Mouse (Mus musculus) T-helper 2 cell (primary cell): ENCODE measurements around the gene Lmo7.

Source experiments
- in situ Hi-C: fragments of 300-600 bp; cut with MboI, MseI; formaldehyde crosslinking; loops from one replicate; pipeline ENCODE4 v1.15.1; 2025; ENCODE audit warnings: high pct_unique_total_duplicates

The Lmo7 gene

DNA sequence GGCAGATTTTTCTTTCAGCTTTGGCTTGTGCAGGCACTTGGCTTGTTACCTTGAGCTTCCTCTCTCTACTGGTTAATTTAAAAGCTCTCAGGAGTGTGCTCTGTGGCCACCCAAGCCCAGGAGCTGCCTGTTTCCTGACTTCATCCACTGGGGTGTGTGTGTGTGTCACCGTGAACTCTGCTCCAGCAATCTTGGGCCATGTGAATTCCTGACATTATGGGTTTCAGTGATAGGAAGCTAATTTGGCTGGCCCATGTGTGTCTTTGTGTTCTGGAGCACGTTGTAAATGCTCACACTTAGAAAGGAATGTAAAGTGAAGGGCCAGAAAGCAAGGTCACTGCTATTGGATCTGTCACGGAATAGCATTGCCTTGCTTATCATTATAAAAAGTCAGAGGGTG is 143.1 kb downstream of the Lmo7 start:
- in situ Hi-C loops: no loop called here

DNA sequence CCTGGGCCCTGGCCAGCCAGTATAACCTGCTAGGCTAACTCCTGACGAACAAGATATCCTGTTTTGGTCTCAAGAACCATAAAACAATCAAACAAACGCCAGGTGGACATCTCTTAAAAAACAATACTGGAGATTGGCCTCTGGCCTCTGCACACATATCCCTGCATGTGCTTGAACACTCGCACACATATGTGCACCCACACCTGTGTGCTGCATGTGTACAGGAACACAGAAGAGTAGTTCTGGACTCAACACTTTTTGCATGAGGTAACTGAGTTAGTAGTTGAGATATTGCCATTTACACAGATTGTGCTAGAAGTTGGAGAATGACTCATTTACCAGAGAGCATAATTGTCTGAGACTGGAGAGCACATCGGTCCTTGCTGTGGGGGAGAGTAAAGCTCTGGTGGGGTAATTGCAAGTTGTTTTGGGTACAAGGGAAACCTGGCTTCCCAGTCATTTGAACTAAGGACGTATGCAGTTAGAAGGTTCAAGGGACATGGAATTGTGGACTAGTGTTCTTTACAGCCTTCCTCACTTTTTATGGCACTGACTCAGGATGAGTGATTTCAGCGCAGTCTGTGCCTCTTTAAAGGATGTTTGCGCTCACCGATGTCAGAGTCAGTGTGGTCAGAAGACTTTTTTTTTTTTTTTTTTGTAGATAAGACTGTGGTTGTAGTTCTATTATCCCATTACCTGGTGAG is 148.7 kb downstream of the Lmo7 start:
- in situ Hi-C loops: no loop called here

DNA sequence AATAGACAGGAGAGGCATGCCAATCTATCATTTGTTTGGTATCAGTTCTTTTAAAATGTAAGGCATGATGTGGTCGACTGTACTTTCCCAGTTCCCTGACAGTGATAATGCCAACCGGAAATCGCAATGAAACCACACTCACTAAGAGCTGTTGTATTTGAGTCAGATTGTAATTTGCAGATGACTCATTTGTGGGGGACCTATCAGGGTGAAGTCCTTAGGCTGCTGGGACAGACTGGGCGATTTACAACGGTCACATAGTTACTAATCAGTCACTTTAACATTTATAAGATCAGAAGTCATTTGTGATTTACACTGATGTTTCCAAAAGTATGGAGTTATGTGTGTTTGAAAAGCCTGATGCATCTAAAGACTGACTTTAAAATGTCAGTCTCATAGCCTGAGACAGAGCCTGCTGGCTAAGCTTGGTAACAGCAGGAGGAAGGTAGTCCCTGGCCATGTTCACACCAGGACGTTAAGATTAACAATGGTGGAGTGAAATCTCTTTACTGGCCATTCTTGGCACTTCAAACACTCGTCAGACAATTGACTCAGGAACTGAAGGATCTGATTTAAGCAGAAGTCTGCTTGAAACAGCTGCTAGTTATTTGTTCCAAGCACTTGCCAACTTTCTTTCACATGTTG is 149.4 kb downstream of the Lmo7 start:
- in situ Hi-C loops: no loop called here

DNA sequence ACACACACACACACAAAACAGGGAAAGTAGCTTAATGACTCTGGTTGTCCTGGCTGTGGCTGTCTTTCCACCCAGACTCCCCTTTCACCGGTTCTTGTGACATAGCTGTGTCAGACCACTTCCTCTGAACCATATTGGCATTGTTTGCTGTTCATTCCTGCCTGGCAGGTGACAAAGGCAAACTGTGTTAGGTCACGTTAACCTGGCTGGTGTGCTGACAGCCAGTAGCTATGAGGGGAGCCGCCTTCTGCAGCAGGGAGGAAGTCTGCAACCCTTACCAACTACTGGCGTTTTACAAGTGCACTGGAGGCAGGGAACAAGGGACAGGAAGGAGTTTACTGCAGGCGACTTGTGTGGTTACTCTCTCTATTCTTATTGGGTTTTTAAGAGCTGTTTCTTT is 153.2 kb downstream of the Lmo7 start:
- in situ Hi-C loops: no loop called here

DNA sequence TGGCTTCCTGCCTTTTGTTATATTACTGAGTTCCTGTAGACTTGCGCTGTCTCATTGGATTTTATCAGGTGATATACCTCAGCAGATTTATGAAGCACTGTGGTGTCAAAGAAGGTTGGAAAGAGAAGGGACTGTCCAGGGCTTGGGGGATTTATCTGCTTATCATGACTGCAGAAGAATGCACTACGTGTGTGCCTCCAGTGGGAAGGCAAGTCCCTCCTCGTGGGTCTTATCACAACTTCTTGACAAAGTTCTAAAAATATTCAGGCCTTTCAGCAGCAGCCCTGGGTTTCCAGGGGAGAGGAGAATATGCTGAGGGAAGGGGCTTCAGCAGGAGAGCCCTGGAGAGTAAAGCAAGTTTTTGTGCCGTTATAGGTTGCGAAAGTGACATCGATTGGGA is 154.0 kb downstream of the Lmo7 start:
- in situ Hi-C loops: no loop called here

DNA sequence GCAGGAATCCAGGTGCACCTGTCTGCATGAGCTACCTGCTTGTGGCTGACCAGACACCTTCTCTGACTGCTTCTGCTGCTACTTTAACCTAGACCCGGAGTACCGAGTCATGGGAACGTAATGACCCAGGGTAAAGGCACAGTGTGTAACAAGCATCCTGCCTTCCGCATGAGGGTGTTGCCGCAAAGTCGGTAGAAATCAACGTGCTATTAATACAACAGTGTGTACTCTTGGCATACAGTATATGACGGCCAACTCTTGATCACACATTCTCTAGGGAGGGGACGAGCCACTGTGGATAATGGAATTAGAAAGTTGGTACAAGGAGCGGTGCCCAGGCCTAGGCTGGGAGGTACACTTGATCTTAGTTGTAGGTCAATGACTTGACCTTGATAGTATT is 156.6 kb downstream of the Lmo7 start:
- in situ Hi-C loops: no loop called here

DNA sequence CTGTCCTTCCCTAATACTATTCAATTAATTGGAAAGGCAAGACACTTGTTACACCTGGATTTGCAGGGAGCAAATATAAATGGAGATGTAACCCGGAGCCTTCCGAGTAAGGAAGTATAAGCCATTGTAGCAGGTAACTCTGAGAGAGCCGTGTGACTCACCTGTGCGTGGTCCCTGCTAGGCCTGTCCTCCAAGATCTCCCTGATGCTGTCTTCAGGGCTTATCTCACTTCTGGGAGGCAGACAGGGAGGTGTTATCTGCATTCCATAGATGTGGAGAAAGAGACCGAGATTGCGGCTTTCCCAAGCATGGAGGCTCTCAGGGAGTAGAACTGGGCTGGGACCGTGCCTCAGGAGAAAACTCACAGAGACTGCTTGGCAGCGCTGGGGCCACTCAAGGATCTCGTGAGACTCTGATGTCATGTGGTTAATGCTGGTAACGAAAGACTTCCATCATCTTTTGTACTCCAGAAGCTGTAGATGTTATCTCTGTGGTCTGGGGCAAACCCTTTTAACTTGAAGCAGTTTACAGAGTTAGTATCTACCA is 162.2 kb downstream of the Lmo7 start:
- in situ Hi-C loops: no loop called here

DNA sequence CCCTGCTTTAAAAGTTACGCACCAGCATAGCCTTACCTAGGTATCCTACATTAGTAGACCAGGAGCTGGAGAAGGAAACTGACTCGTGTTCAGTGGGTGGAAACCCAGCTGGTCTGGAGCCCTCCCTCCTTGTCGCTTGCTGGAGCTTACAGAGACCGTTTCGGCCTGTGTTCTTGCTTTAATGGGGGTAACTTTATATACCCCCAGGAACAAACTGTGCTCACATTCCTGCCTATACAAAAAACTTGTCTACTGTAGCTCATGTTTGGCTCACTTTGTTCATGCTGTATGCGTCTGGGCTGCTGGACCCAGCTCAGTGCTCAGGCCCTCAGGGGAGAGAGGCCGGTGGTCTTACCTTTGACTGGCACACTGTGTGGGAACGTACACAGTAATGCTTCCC is 162.7 kb downstream of the Lmo7 start:
- in situ Hi-C loops: no loop called here

DNA sequence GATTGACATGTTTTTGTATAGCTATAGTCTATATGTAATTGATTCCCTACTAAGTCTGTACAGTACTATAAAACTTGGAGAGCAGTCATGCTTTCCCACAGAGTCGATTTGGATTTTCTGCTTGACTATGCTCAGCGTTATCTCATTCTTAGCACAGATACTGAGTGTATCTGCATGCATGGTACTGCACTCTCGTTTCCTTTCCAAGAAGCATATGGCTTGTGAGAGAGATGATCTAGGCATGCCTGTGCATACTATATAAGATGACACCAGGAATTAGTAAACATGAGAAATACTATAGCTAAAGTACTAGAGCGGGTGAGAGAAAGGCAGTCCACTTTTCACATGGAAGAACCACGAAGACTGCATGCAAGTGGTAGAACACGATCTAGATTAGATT is 163.5 kb downstream of the Lmo7 start:
- in situ Hi-C loops: no loop called here

DNA sequence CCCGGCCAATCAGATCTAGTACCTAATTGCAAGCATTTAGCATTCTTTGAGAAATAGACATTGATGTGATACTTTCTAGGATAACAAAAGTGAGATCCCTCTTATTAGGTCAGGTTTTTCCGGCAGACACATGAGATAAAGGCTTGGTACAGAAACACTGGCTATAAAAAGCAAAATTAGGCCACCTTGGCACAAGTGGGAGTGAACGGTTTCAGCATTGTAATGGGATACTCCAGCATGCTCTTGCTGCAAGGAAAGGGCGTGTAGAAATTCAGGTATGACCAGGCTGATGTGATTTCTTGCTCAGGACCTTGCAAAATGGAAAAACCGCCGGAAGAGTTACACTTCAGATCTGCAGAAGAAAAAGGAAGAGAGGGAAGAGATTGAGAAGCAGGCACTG is 168.5 kb downstream of the Lmo7 start:
- in situ Hi-C loops: no loop called here

DNA sequence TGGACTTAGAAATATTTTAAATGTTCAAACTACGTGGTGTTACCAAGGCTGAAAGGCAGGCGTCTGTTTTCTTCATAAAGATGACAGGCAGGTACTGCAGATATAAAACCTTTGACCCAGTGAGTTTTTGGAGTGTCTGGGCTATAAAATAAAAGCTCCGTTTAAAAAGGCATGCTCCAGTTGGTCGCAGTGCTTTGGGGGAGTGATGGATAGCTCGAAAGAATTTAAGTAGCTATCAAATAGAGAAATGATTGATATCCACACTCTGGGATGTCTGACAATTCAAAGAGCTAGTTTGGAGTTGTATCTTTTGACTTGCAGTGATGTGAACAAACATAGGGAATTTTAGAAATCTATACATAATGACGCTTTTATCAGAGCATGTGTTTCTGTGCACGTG is 171.7 kb downstream of the Lmo7 start:
- in situ Hi-C loops: no loop called here

DNA sequence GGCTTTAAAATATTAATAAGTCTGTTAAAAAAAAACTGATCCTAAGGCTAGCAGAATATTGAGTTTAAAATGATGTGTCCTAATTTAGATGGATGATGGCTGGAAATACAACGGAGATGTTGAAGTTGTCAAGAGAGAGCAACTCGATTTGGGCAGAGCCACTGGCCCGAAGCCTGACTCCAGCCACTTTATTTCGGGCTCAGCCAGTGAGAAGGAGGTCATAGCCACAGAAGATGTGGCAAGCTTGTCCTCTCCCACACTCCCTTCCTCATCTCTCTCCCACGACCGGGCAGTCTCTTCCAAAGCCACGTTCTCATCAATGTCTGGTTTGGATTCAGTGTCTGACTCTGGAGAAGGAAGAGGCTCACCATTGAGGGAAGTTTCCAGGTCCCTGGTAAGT is 172.2 kb downstream of the Lmo7 start:
- in situ Hi-C loops: no loop called here

DNA sequence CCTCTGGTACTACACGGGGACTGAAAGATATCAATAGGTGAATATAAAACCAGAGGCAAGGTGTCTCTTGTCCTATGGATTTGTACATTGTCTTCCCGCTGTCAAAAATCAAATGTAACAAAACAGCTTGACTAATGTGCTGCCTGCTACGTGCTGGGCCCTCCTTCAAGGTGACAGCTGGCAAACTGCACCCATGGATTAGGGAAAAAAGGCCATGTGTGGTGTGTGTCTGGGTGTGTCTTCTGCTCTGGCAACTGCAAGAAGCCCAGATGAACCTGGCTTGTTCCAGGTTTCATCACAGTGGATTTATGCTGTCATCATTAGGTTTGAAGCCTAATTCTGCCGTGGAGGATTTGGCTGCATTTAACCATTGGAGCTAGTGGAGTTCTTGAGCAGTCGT is 174.0 kb downstream of the Lmo7 start:
- in situ Hi-C loops: no loop called here

DNA sequence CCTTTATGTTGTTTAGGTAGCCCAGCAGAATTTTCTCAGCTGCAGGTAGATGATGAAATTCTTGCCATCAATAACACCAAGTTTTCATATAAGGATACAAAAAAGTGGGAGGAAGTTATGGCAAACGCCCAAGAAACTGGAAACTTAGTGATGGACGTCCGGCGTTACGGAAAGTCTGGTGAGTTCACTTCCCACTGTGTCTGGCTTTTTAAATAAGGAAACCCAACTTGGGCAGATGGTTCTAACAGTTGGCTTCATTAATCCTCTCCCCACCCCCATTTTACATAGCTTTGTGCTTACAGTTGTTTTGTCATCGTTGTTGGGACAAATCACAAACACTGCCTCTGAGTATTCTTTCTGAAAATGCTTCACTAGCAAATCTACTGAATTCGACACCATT is 182.2 kb downstream of the Lmo7 start:
- in situ Hi-C loops: no loop called here

DNA sequence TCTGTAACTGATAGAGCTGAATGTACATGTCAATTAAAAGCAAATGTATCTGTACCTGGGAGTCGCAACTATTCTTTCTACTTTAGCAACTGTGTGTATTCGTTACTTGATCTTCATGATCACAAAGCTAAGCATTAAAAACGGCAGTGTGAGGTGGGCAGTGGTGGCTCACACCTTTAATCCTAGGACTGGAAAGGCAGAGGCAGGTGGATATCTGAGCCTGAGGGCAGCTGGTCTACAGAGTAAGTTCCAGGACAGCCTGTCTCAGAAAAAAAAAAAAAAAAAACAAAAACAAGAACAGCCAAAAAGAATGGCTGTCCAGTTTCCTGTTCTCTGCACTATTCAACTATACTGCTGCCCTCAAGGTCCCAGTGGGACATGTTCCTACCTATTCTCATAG is 182.6 kb downstream of the Lmo7 start:
- in situ Hi-C loops: no loop called here

DNA sequence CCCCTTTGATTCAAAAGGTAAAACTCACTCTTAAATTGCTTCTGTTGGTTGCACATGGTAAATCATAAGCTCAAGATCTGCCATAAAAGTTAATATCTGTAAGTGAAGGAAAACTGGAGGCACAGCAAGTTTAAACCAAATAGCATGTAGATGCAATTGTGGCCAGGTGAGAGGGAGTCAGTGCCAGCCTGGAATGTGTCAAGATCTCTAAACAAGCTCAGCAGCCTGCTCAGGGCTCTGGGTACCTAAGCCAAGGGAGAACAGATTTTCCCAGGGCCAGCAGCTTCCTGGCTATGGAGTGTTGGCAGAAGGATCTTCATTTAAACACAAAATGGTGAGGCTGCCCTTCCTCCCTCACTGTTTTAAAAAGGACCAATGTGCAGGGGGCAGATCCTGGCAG is 184.6 kb downstream of the Lmo7 start:
- in situ Hi-C loops: no loop called here

DNA sequence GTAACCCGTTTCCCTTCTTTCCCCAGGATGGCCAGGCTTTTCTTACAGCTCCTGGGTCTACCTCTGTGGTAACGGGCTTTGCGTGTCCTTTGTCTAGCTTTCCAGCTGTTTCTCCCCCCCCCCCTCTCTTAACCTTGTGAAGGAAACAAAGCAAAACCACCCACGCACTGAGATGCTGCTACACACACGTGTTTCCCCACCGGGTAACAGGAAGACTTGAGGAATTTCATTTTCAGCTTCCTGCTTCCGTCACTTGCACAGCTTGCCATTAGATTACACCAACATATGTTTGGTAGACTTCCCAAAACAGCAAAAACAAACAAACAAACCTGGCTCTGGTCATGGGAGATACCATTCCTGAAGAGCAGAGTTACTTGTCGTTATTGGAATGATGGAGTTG is 186.1 kb downstream of the Lmo7 start:
- in situ Hi-C loops: no loop called here

DNA sequence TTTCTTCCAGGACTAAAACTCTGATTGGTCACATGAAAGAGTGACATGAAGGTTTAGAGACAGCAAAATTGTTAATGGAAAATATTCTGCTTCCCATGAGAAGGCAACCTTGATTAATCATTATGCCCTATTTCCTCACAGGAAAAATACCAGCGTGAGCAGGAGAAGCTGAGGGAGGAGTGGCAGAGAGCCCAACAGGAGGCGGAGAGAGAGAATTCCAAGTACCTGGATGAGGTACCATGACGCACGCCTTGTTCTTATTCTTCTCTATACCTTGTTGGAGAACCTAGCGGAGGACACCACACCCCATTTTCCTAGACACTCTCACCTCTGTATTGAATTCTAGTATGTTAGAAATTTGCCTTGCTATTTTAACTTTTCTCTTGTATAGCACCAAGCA is 188.7 kb downstream of the Lmo7 start:
- in situ Hi-C loops: no loop called here

DNA sequence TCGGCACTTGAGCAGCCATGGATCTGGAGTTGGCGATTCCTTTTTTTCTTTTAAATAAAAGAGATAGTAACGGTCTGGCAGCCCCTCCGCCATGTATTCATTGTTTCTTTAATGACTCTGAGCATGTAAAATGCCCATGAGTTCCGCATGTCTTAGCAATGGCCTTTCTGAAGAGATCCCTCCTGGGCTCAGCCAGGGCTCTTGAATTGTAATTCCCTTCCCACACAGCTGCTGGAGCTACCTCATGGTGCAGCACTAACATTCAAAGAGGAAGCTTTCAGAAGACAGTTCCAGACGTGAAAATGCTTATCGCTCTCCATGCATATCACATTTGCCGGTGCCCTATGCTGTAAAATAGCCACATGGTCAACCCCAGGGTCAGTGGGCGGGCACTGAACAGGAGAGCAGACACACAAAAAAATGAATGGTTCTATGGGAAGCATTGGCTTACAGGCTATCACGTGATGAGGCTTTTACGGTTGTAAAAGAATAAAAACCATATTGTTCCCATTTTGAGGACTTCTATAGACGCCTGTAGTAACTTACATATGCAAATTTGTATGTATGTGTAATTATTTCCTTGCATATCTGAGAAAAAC is 198.0 kb downstream of the Lmo7 start:
- in situ Hi-C loops: no loop called here

DNA sequence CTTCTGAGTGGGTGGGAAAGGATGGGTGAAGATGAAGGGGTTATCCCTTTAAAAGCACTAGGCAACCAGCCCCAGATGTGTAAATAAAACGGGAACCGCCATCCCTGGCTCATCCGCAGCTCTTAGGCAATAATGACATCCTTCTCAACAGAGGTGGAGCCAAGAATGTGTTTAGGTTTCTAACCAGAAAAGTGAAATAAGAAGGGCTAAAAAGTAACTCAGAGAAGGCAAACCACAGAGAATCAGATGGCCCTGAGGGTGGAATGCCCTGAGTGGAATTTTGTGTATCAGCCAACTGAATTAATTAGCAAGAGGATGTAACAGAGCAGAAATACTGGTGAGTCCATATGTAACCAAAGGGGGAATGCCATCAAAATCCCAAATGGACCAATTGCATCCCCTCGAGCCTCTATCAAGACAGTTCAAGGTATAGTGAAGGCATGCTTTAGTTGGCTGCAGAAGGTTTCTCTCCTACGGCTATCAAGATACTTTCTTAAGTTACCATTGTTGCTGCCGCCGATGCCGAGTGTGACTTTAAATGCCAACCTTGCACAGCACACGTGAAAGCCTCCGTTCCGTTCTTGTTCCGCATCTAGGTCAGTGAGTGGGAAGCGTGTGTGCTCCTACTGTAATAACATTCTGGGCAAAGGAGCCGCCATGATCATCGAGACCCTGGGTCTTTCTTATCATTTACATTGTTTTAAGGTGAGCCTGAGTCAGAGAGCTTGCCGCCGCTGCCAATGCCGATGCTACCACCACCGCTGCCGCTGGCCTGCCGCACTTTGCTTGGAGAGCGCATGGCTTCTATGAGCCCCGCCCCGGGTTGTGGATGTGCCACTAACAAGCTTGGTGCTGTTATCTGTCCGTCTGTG is 201.1 kb downstream of the Lmo7 start:
- in situ Hi-C loops: no loop called here

DNA sequence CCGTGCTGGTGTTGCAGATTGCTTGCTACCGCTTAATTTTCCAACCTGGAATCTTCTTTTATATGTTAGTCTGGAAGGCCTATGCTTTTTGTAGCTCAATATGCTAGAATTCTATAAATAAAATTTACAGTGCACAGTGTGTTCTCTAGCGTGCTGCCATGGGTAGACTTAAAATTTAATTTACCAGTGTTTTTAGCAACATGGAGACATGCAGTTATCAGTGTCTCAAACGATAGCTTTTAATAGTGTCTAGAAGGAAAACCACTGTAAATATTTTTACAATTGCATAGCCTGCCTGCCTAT is 201.6 kb downstream of the Lmo7 start:
- in situ Hi-C loops: no loop called here

DNA sequence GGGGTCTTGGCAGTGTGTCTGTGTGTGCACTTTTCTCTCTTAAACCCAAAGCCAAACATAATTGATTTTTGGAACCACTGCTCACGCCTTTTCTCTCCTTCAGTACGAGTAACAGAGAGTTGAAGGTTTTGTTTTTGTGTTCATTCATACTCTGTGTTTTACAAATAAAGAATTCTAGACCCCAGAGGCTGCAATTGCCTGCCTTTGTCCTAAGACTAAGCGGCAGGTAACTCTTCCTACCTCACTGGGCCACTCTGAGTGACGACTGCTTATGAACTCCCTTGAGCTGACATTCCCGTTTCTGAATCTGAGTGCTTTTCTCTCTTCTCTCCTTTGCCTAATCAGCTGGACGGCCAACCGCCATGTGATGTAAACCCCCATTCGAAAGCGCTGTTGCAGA is 203.8 kb downstream of the Lmo7 start:
- in situ Hi-C loops: no loop called here
